Mouse (Mus musculus) heart, adult 2 months (tissue): ENCODE measurements around the gene Crebzf. TPM values are rescaled to one million over a fixed set of nuclear protein-coding genes. Genes with fewer than 3 reads are reported as not detected.

Experiments used
- DNase-seq, 2 experiments: peaks; one replicate each; pipeline ENCODE4 v3.0.0; 2021
- H3K27ac ChIP-seq: fragments of 200-600 bp; 2 replicates; pipeline ENCODE4 v1.8.1; 2022
- H3K27me3 ChIP-seq: fragments of 200-500 bp; 2 replicates; pipeline ENCODE4 v1.6.1; 2012; ENCODE audit warnings: mild to moderate bottlenecking, low read length, inconsistent platforms, mixed read lengths; ENCODE audit not compliant: control insufficient read depth, insufficient read depth
- H3K36me3 ChIP-seq: fragments of 200-500 bp; 2 replicates; pipeline ENCODE4 v1.6.1; 2012; ENCODE audit warnings: low read length, inconsistent platforms; ENCODE audit not compliant: control insufficient read depth, insufficient read depth
- H3K4me1 ChIP-seq: fragments of 200-500 bp; 2 replicates; pipeline ENCODE4 v1.6.1; 2011; ENCODE audit warnings: low read length; ENCODE audit not compliant: control insufficient read depth, insufficient read depth
- H3K4me3 ChIP-seq: fragments of 200-600 bp; 2 replicates; pipeline ENCODE4 v1.8.1; 2022
- H3K79me2 ChIP-seq: fragments of 200-500 bp; replicated peaks from 2 replicates; pipeline ENCODE4 v1.6.1; 2012; ENCODE audit warnings: mild to moderate bottlenecking, inconsistent platforms, low read length, moderate library complexity, mixed read lengths; ENCODE audit not compliant: control insufficient read depth, insufficient read depth
- H3K9ac ChIP-seq: fragments of 200-500 bp; 2 replicates; pipeline ENCODE4 v1.6.1; 2012; ENCODE audit warnings: low read depth, mild to moderate bottlenecking, control low read depth, inconsistent platforms, low read length, mixed read lengths
- CTCF ChIP-seq: fragments of 200-600 bp; IDR thresholded peaks from 2 replicates; pipeline ENCODE4 v1.8.1; 2022; ENCODE audit warnings: antibody characterized with exemption, mild to moderate bottlenecking, moderate library complexity
- EP300 ChIP-seq: fragments of 200-500 bp; IDR thresholded peaks from 2 replicates; pipeline ENCODE4 v1.6.1; 2011; ENCODE audit warnings: low read depth, low read length, control low read depth; ENCODE audit not compliant: insufficient read depth
- POLR2A ChIP-seq: fragments of 200-500 bp; IDR thresholded peaks from 2 replicates; pipeline ENCODE4 v1.6.1; 2011; ENCODE audit warnings: mild to moderate bottlenecking, low read depth, low read length, control low read depth; ENCODE audit not compliant: insufficient read depth
- WGBS: fragments of 180-500 bp; shearing (Covaris S2); methylation state at CpG from one replicate; pipeline ENCODE4 v1.1.7; 2018; 5-methylcytosine and 5-hydroxymethylcytosine counted together
- intact Hi-C: fragments of 180-260 bp; cut with DNase I; formaldehyde crosslinking; loops from one replicate; pipeline ENCODE4 v1.15.1; 2025
- long read RNA-seq: library from polyadenylated mRNA; stranded (forward); transcript quantifications from one replicate; pipeline ENCODE4 v2.0.0, GENCODE M21; 2021
- polyA plus RNA-seq: library from polyadenylated mRNA; depleted of rRNA; stranded (reverse); fragments of >200 nt; gene quantifications from 2 replicates; pipeline ENCODE4 v1.2.3, GENCODE M21; 2012; rRNA removed
- total RNA-seq, 2 experiments: library from RNA; stranded (reverse); gene quantifications; 2 replicates each; pipeline ENCODE4 v1.2.3; 2021

Gene Crebzf
- total RNA-seq = 10 to 100 TPM; 18.0 to 20.4 TPM
- 12.3 and 17.5 TPM in 2 replicates for polyA plus RNA-seq
- long read RNA-seq, transcript Crebzf-201 (1 exons, 3,376 nt) = major isoform, 11 of 21 reads
- long read RNA-seq, partial matches to known transcripts = 0 of 21 reads
- long read RNA-seq, other reads (novel, unspliced or antisense) = 0 of 21 reads

DNA sequence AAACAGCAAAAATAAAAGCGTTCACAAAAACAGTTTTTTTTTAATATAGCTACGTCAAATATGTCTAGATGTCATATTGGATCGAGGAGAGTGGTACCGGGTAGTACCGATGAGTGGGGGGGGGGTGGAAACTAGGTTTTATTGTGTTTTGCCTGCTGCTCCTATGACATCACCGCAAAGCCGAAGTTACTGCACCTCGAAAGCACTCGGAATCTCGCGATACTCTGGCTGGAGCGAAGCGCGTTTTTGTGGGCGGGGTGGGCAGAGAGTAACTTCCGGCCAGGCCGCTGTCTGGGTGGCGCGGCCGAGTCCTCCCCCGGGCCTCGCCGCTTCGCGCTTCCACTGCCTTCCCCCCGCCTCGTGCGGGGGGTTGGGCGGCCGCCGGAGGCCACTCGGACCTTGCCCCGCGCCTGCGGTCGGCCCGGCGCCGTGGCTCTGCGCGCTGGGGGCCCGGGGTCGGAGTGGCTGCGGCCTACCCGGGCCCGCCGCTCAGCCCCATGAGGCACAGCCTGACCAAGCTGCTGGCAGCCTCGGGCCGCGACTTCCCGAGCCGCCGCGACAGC lies at the start of gene Crebzf:
TSS of gene Crebzf (plus strand) at position 212 of the 563 bp plus-strand sequence.
- H3K4me3 ChIP-seq = peak within 1 kb of the TSS; percentile 91
- H3K4me1 ChIP-seq = peaks cover 3% of the 10 kb centered on the region
- H3K27me3 ChIP-seq = no peaks in the 10 kb centered on the region
- intact Hi-C loops = no loop called here
- DNase-seq = peak; percentile 95 to 98
- H3K27ac ChIP-seq = peak within 1 kb of the TSS; percentile 91
- H3K79me2 ChIP-seq = peaks cover 6% of the 10 kb centered on the region; the same call in 1 of the 2 replicates
- peaks cover 14% of the 10 kb centered on the region for H3K36me3 ChIP-seq
- 0 out of 2 replicates have a peak, but pooled peaks have one; percentile 55 for TF ChIP-seq EP300
- TF ChIP-seq CTCF = no peak
- TF ChIP-seq POLR2A = peak; percentile 82
- WGBS = under 1% methylated on average over 54 of the region's 54 CpGs
- H3K9ac ChIP-seq = peak within 1 kb of the TSS; percentile 98

DNA sequence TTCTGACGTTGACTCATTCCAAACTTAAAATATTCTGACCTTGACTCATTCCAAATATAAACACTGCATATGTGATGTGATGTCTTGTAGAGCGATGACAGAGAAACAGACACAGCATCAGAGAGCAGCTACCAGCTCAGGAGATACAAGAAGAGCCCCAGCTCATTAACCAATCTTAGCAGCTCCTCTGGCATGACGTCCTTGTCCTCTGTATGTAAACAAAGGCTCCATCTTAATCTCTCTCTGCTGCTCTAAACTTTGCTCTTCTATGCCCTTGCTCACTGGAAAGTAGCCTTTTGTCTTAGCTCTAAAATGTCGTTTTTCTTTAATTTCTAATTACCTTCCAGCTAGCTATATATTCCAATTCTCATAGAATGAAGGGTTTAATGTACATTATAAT lies 47.5 kb upstream of the Crebzf start:
- no peaks in the 10 kb centered on the region for H3K27me3 ChIP-seq
- TF ChIP-seq POLR2A = no peak
- TF ChIP-seq EP300 = no peak
- no peak overlapping the region for H3K9ac ChIP-seq
- WGBS = 46% methylated on average over 4 of the region's 4 CpGs
- no peak overlapping the region for H3K27ac ChIP-seq
- H3K79me2 ChIP-seq = no peaks in the 10 kb centered on the region
- no peaks in the 10 kb centered on the region for H3K4me1 ChIP-seq
- no peak for DNase-seq
- intact Hi-C loops = no loop called here
- no peak overlapping the region for H3K4me3 ChIP-seq
- H3K36me3 ChIP-seq = no peaks in the 10 kb centered on the region

DNA sequence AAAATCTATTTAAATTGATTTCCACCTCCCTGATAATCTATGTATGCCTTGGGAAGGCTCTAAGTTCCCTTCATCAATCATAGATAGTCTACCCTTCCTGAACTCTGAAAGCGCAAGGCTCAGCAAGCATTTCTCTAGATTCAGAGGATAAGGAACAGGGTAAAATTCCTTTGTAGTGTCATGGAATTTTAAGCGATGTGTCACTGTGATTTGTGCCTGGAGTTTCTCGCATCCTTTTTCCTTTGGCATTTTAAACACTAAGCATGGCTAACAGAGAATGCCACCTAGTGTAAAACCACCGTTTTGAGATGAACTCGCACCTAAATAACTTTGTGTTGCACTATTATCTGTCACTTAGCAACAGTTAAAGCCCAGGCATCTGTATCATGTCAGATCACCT lies 46.6 kb upstream of the Crebzf start:
- no peak for TF ChIP-seq CTCF
- no peak for TF ChIP-seq POLR2A
- TF ChIP-seq EP300 = no peak
- H3K27me3 ChIP-seq = no peaks in the 10 kb centered on the region
- intact Hi-C loops = no loop called here
- H3K36me3 ChIP-seq = no peaks in the 10 kb centered on the region
- no peaks in the 10 kb centered on the region for H3K79me2 ChIP-seq
- no peak overlapping the region for H3K4me3 ChIP-seq
- H3K4me1 ChIP-seq = no peaks in the 10 kb centered on the region
- WGBS = 62% methylated on average over 5 of the region's 5 CpGs
- H3K9ac ChIP-seq = no peak overlapping the region
- DNase-seq = no peak
- H3K27ac ChIP-seq = no peak overlapping the region

DNA sequence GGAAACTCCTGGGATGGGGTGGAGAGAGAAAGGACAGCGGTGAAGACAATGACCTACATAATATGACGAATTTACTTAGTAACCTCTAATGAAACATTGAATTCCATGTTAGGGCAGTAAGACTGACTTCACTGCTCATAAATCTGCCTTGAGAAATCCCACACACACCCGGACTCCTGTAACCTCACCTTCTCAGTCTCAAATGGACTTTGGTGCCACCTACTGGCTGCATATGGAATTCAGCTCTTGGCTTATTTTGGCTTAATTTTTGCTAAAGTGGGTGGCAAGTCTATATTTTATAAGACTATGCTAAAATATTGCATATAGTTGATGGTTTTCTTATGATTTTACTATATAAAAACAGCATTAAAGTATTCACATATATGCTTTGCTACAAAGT lies 32.6 kb upstream of the Crebzf start:
- TF ChIP-seq CTCF = peak; percentile 97; the same call in 1 of the 2 replicates
- TF ChIP-seq EP300 = no peak
- no peak for TF ChIP-seq POLR2A
- Histone ChIP-seq H3K4me1 (no peaks in the 10 kb centered on the region; the same call in 1 of the 2 replicates), H3K27me3 (no peaks in the 10 kb centered on the region), H3K4me3 (no peak overlapping the region), H3K27ac (no peak overlapping the region), H3K36me3 (no peaks in the 10 kb centered on the region), H3K79me2 (no peaks in the 10 kb centered on the region), H3K9ac (no peak overlapping the region)
- WGBS = 37% methylated on average over 3 of the region's 3 CpGs
- intact Hi-C loops = loop anchor here (2.0 to 5.0 kb wide), 2 partner anchors 129 to 413 kb away; no protein-coding TSS in a partner anchor
- peak; percentile 45 to 65 for DNase-seq

DNA sequence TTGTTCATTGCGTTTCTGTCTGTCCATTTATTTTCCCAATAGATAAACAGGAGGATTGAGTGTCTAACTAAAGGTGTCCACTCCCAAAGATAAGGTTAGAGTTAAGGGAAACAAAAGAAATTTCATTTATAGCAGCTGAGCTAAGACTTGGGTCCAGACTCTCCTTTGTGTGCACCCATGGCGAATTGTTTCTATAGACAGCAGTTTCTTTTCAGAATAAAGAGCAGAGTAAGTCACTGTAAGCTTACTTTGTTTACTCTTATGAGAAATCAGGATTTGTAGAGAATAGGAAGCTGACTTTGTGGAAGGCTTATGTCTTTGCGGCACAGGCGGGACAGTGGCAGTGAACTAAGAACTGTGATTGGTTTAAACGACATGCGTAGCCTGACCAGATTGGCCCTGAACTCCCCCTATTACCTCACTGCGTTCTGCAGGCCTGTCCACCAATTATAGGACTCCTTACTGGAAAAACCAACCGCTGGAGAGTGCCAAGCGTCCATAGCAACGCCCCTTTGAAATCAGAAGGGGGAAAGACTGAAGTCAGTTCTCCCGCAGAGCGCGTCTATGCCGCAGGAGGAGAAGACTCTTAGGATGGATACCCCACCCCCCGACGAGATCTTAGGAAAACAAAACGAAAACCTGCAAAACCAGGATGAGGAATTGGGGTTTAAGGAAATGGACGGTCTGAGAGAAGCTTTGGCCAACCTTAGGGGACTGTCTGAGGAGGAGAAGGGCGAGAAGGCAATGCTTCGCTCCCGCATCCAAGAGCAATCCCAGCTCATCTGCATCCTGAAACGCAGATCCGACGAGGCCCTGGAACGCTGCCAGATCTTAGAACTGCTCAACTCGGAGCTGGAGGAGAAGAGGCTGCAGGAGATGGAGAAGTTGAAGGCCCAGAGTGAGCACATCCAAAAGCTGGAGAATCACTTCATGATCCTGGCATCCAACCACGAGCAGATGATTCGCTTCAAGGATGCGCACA lies 16.2 kb upstream of the Crebzf start, which contains the start of gene Ccdc89:
TSS of gene Ccdc89 (plus strand) at position 558 of the 982 bp plus-strand sequence.
- H3K27ac ChIP-seq = peak within 1 kb of the TSS; percentile 64
- 10% methylated on average over 29 of the region's 29 CpGs for WGBS
- intact Hi-C loops = loop anchor here (2.0 to 10.0 kb wide), 2 partner anchors 30 to 122 kb away; partner anchors contain the start of genes Sytl2 and Tmem126a

More for the DNA sequence above, 16.2 kb upstream of the Crebzf start, which contains the start of gene Ccdc89:
- TF ChIP-seq EP300 (0 out of 2 replicates have a peak, but pooled peaks have one; percentile 35), POLR2A (peak; percentile 52; the same call in 1 of the 2 replicates), CTCF (no peak)
- Histone ChIP-seq H3K9ac (peak within 1 kb of the TSS; percentile 37), H3K27me3 (no peaks in the 10 kb centered on the region; the same call in 1 of the 2 replicates), H3K4me1 (no peaks in the 10 kb centered on the region; the same call in 1 of the 2 replicates), H3K79me2 (no peaks in the 10 kb centered on the region), H3K36me3 (no peaks in the 10 kb centered on the region), H3K4me3 (peak within 1 kb of the TSS; percentile 63)
- DNase-seq = peak; percentile 77 to 86
